Mouse (Mus musculus) gastrocnemius, postnatal 14 days (tissue): ENCODE data around the gene Kcnip1. TPM values are rescaled to one million over a fixed set of nuclear protein-coding genes. Genes with fewer than 3 reads are reported as not detected.
A peak's percentile ranks its signal among the peaks of the same experiment; 100 is the strongest.

Experiments used
- DNase-seq: peaks from one replicate; pipeline ENCODE4 v3.0.0; 2021; ENCODE audit warnings: mixed read lengths
- intact Hi-C: fragments of 180-260 bp; cut with DNase I; formaldehyde crosslinking; loops from one replicate; pipeline ENCODE4 v1.15.1; 2025; ENCODE audit warnings: low total_unique reads
- total RNA-seq, 2 experiments: library from RNA; stranded (reverse); gene quantifications; 2 replicates each; pipeline ENCODE4 v1.2.3; 2021

Kcnip1 gene
- total RNA-seq, 2 experiments from 2014 or later: 0.20 TPM; not detected in 1

DNA sequence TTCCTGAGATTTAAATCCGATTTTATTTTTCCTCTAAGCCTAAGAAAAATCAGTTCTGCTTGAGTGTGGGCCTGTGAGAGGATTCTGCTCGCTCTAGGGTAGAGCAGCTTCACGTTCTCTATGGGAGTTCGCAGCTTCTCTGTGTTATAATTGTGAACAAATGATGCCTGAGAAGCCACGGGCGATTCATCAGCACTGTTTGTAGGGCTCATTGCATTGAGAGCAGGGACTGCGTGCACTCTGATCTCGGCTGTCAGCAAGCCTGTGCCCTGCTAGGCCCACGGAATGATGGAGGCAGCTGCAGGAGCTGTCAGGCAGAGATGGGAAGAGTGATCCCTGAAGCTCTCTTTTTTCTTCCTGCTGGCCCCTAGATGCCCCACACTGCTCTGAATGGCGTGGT, 5.3 kb upstream of the Kcnip1 start:
- no peak for DNase-seq
- intact Hi-C loops: no loop called here

DNA sequence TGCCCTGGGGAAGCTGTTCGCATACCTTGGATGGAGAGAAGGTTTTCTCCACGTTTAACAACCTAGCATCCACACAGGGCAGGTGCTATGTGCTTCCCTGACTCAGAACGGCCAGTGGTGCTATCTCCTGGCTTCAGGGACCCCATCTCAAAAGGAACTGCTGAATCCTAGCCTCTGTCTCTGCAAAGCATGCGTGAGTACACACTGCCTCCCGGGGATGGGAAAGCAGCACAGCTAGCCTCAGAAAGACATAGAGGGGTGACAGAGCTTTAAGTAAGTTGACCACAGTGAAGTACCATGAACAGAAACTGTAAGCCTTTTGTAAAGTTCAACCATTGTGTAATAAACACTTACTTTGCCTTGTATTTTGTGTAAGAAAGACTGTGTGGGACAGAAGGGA, 544 bp upstream of the Kcnip1 start:
- DNase-seq: no peak
- intact Hi-C loops: no loop called here

DNA sequence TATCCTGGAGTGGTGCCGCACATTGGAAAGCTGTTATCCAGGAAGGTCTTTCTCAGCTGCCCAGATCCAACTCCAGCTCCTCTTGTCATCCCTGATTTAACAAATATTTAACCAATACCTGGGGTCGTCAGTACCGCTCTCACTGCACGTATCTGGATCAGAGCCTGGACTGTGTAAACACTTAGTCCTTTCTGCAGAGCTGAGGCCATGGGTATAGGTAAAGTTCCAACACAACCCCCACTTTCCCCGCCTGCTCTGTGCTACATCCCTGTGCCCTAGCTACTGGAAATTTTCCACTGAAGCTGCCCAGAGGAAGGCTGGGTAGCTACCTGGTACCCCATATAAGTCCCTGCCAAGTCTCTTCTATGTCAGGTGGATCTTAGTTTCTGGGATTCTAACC, 3.0 kb downstream of the Kcnip1 start:
- no peak for DNase-seq

DNA sequence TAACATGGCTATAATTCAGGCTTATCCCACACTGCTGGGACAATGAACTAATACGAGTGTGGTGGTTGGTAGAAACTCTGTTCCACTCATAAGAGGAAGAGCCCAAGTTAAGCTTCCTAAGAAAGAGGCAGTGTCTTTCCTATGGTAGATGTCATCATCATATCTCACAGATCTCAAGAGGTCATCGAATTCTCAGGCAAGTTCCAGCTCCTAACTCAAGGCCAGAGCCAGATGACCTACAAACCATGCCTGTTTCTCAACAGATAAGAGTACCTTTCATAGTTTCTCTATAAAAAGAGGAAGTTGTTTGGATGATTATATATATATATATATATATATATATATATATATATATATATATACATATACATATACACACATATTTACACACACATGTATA, 6.4 kb downstream of the Kcnip1 start:
- intact Hi-C loops: no loop called here
- DNase-seq: no peak

More for the DNA sequence above, 3.0 kb downstream of the Kcnip1 start:
- intact Hi-C loops: no loop called here

DNA sequence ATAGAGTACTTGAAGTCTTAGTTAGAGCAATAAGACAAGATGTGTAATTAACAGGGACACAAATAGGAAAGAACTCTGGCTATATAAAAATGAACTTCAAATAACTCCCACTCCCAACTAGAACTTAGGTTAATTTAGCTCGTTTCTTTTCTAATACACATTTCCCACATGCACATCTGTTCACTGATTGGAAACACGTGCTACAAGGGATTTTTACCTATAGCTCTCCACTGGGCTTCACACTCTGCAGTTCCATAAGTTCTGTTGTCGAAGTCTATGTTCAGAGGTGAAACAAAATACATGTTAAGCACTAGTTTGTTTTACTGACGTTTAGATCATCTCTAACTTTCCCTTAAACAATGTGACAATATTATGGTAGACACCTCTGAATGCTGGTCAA, 12.8 kb downstream of the Kcnip1 start:
- DNase-seq: no peak
- intact Hi-C loops: no loop called here

DNA sequence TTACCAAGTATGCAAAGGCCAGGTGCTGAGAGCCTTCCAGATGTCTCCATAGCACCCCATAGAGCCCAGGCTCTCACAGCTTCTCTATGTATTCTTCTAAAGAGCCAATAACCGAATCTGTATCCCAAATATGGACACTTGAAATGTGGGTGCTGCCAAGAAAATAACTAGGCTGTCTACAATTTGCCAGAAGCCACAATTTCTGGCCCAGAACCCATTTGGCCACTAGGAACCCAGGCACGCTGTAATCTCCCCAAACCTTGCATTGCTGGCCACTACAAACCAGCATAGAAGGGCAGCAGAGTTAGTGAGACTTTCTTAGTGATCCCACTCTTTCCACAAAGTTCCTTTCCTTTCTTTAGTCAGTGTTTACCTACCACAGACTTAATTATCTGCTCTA, 17.8 kb downstream of the Kcnip1 start:
- intact Hi-C loops: no loop called here

DNA sequence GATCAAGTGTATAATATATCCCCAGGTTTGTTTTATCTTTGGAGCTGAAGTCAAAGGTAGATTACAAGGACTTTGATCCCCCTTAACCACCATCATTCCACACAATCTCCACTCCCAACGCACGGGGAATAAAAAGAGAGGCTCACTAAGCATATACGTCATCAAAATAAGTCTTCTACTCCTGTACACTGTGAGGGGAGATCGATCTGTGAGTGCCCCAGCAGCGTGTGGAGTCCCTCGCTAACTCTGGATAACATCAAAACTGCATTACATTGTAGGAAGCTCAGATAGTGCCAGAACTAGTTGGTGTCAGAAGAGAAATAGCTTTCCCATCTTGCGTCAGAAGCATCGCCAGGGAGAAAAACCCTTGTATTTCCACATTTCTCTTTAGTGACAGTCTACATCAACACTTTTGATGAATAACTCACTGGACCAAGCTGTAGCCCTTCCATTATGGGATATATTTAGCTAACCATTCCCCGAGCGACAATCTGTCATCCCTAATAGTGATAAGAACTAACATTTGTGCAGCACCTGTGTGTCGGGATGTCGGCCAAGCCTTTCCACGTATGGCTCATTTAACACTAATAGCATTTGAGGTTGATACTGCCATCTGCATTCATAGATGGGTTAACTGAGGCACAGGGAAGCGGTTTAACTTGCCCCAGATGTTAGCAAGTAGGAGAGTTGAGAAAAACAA, 18.5 kb downstream of the Kcnip1 start:
- no peak for DNase-seq
- intact Hi-C loops: no loop called here

More for the DNA sequence above, 17.8 kb downstream of the Kcnip1 start:
- no peak for DNase-seq

DNA sequence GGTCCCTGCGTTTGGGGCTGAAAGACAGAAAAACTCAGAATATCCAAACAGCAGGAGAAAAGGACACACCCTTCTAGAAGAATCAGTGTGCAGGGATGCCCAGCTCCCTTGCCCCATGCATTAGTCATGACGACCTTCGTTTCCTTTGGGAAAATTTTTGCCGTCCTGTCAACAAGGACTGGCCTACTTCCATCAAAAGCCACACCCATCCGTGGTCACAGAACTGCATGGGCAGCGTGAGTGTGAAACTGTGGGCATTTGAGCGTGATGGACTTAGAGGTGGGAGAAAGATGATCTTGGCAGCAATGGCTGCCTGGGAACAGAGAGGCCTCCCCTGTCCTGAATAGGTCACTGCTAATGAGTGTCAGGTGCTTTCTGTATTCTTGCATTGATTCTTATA, 20.8 kb downstream of the Kcnip1 start:
- DNase-seq: no peak

DNA sequence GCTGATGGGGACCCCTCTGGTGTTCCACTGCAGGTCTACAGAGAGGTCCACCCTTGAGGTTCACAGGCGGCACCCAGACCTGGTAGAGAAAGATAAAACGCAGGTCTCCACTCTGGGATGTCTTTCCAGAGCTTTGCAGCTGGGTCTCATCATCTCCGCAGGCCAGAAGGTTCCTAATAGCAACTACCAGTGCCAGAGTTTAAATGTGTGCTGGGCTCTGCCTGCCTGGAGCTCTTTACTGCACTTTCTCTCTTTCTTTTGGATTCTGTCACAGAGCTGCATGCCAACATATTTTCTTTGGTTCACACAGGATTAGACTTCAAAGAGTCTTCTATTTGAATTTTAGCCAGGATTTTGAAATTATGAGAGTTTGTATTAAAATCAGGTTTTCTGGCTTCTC, 23.8 kb downstream of the Kcnip1 start:
- intact Hi-C loops: no loop called here
- no peak for DNase-seq

More for the DNA sequence above, 20.8 kb downstream of the Kcnip1 start:
- intact Hi-C loops: no loop called here

DNA sequence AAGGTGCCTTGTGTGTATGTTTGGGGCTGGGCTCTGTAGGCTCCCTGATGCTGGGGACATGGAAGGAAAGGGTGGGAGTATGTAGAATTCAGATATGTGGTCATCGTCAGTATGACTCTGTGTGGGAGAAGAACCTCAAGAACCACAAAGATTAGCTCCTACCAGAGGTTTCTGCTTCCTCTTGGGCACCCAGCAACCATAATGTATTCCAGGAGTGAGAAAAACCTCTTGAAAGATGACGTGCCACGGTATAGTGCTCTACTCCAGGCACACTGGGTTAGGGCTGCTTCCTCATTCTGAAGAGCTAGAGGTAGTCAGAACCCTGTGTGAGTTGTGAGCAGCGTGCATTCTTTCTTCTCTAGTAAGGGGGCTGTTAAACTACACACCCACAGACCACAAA, 25.2 kb downstream of the Kcnip1 start:
- no peak for DNase-seq
- intact Hi-C loops: no loop called here

DNA sequence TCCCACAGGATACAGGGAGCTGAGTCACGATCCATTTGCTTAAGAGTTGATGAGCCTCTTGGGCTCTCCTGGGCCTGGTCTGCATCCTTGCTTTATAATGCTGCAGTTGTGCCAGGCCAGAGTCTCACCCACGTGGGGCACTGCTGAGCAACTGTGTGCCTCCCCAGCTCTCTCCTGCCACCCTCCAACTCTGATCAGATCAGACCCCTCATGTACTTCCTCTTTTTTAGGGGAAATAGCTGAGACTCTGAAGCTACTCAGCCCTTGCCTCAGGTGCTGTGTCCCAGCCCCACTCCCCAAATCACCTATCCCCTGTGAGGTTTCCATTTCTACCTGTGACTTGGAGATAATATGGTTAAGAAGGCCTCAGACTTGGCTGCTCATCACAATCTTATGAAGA, 27.6 kb downstream of the Kcnip1 start:
- intact Hi-C loops: no loop called here
- no peak for DNase-seq

DNA sequence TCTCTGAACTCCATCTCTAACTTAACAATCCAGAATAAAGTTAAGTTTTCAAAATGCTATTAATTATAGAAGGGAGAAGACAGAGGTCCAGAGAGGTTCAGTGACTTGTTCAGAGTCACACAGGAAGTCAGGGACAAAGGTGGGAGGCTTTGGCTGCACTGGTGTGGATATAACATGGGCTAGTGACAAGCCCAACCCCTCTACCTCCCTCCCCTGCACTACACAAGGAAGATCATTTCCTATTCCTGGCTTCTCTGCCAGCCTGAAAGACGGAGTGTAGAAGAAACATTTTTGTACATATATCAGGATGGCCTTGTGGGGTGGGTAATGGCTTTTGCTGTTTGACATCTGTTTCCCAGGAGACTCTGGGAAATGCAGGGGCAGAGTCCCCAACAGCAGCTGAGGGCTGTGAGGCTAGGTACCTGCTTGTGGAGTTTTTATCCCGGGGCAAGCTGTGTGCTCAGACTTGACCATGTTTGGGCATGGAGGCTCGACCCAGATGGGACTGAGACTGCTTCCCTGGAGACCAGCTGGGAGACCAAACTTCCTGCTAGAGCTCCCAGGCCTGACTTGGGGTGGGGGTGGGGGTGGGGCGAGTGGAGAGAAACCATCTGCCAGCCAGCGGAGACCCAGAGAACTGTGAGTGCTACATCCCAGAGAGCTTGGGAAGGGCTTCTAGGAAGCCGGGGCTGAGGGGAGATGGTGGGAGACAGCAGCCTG, 30.1 kb downstream of the Kcnip1 start, which contains the start of gene Kcnmb1:
Gene Kcnmb1 (plus strand): TSS at position 326 of the 720 bp plus-strand sequence.
- DNase-seq: no peak

DNA sequence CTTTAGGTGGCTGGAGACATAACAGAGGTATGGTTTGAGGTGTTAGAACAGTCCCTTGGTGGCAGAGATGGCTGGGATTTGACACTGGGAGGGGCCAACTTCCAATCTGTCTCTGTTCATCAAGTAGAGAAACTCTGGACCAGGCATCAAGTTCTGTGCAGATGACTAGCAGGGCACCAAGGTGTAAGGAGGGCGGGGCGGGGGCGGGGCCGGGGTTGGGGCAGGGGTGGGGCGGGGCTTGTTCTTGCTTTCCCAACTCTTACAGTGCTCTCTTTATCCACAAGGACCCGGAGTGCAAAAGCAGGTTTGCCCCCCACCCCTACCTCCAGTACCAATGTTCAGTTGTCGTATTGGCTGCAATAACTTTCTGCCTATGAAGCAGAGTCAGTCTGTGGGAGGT, 30.8 kb downstream of the Kcnip1 start:
- intact Hi-C loops: no loop called here
- DNase-seq: no peak

More for the DNA sequence above, 30.1 kb downstream of the Kcnip1 start, which contains the start of gene Kcnmb1:
- intact Hi-C loops: no loop called here

DNA sequence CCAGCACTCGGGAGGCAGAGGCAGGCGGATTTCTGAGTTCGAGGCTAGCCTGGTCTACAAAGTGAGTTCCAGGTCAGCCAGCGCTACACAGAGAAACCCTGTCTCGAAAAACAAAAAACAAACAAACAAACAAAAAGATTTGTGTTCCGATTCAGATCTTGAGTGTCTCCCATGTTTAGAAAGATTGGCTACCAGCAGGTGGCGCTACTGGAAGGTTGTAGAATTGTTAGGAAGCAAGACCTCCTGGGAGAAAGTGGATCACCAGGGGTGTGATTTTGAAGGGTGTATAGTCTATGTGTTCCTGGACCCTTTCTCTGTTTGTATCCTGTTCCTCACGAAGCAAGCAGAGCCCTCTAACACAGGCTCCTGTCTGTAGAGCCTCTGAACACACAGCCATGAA, 34.2 kb downstream of the Kcnip1 start:
- DNase-seq: peak; percentile 46
- intact Hi-C loops: no loop called here

DNA sequence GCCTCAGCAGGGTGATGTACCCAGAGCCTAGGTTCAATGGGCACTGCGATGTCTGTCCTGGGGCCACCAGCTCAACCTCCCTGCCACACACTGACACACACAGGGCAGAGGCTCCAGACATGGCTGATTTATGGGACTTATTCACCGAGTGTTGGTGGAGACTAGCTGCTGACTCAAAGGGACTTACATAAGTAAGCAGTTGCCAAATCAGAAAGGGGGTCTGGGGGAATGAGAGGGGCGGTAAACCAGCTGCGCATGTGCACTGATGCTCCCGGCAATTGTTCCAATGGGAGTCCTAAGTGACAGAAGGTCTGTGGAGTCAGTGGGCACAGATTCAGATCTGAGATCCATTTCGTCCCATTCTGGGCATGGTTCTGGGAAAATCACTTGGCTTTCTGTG, 35.4 kb downstream of the Kcnip1 start:
- intact Hi-C loops: no loop called here
- no peak for DNase-seq

DNA sequence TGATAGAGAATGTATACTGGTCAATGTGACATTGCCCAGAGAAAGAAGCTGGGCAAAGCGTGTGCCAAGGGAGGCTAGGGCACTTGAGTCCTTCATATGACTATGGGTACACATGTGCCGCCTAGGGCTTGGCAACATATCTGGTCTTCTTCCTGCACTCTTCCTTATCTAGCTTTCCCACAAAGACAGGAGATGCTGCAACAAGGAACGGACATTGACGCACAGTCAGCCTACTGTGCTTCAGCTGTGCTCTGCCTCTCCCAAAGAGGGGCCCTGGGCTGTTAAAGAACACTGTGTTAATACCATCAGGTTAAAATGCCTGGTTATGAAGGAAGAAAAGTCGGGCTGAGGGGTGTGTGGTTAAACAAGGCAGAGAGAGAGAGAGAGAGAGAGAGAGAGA, 36.3 kb downstream of the Kcnip1 start:
- DNase-seq: no peak
- intact Hi-C loops: no loop called here

DNA sequence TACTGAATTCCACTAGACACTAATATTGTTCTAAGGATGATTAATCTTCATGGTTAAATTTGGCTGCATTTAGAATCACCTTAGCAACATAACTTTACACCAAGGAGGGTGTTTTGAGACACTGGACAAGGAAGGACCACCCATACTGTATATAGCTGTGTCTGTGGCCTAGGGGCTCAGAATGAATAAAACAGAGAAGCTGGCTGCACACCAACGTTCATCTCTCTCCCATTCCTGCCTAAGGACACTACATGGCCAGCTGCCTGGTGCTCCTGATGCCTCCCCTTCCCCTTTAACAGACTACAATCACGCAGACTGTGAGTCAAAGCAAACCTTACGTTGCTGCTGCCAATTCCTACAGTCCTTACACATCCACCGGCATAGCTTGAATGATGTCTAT, 37.0 kb downstream of the Kcnip1 start:
- intact Hi-C loops: no loop called here
- DNase-seq: no peak

DNA sequence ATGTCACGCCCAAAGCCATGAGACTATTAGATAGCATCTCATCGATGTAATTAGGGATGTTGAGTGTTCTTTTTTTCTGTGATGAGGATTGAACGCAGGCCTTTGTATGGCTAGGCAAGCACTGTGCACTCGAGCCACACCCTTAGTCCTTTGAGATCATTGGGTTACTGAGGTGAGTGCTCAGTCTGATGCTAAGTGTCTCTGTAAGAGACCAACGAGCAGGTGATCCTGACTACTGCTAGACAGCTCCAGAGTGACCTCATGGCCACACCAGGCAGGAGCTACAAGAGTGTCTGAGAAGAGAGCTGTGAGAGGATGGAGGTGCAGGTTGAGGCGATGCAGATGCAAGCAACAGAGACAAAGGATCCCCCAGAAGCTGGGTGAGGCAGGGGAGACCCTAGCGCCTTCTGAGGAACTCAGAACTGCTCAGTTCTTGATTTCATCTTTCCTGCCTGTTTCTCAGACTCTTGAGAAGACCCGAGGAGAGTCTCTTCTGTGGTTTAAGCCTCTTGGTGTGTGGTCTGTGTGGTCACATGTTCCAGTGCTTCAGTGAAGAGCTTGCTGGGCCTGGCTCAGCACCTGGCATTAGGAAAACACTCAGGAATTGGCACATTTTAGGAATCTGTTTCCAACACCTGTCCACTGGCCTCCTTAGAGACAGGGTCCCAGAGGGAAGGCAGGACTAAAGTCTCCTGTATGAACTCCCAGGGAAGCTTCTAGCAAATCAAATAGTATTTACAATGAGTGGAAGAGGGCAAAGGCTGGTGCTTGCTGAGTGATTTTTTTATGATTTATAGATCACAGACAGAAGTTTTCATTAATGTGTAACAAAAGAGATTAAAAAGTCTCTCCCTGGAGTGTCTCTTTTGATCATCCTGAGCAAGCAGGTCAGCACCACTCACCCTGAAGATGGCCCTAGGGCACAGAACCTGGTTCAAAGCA, 41.0 kb downstream of the Kcnip1 start:
- intact Hi-C loops: no loop called here
- DNase-seq: no peak

DNA sequence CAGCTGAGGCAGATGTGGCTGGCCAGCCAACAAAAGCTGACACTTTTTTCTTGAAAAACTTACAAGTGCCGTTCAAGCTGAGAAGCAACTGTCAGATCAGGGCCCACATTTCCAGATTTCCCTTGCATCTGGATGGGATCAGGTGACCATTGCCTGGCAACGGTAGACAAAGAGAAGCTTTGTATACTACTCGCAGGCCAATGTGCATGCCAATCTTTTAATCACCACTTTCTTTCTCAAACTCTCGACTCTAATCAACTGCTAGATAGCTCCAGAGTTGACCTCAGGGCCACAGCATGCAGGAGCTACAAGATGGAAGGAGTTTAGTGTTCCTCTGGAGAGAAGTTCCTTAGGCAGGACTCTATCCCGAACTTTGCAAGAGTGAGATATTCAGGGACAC, 41.8 kb downstream of the Kcnip1 start:
- no peak for DNase-seq
- intact Hi-C loops: no loop called here

DNA sequence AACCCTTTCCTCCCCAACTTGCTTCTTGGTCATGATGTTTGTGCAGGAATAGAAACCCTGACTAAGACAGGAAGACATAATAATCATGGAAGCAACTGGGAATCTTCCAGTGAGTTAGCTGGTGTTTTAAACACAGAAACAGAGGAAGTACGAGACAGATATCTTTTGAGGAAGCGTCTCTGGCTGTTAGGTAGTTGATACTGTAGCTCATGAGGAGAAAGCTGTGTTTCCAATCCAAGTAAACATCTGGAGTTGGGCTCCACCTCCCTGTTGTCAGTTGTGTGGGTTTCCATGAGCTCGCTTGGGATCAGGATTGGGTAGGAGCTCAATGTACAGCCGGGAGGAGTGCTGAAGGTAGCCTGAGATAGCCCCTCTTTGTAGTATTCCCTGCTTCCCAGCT, 46.5 kb downstream of the Kcnip1 start:
- intact Hi-C loops: no loop called here
- DNase-seq: no peak
